Mouse (Mus musculus): Measurements from ENCODE around the gene AI413582.

DNA sequence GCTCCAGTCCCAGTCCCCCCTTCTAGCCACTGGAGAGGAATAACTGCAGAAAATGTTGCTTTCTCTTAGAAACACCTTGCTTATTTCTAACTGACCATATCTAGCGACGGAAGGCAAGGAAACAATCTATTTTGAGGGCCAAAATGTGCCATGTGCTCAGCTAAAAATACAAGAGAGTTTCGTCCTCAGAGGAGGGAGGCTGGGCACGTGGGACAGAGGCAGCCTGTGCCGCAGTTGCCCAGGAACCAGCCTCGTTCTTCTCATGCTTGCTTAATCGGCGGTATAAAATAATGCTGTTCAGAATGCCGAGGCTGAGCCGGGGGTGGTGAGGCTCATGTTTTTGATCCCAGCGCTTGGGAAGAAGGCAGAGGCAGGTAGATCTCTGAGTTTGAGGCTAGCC lies 21.0 kb downstream of the AI413582 start:
- TF ChIP-seq CTCF (IDR thresholded peaks at IDR 0.05; ENCODE audit: borderline replicate concordance, control insufficient read depth, extremely low read depth, insufficient read depth, low read length, poor library complexity) (no peak), POLR2A (IDR thresholded peaks at IDR 0.05; ENCODE audit: control insufficient read depth, extremely low read depth, insufficient read depth, low read length, poor library complexity) (no peak)
